ENCODE assay signal across 12 mouse cellular contexts in genomic region chr17:24507129-24507664, GRCm38 (mm10). TPM values are rescaled to one million over a fixed set of nuclear protein-coding genes. Genes with fewer than 3 reads are reported as not detected.
DNase-seq lines count a peak whose midpoint lies in the region; ATAC-seq and TF ChIP-seq lines count a peak whose summit lies in the region.
"Had no signal": no experiment of that assay in that cellular context is flagged by ENCODE, and none has a peak within 500 bp of the region (broad histone marks: within the 10 kb centered on the region; RNA-seq: fewer than 3 reads in every experiment).

No protein-coding gene starts in this region.

- ATAC-seq in liver, embryonic 11.5 days (replicated peaks; ENCODE audit: low FRiP score), result peak; percentile 29; the same call in 1 of the 2 replicates

- no peak overlapping the region for H3K27ac ChIP-seq in cerebellum, adult 2 months (ENCODE audit: insufficient read depth, low read length)
- H3K27ac ChIP-seq in layer of hippocampus, adult 2 months, result peak overlapping the region; percentile 85
- peak overlapping the region; percentile 17; the same call in 1 of the 2 replicates for H3K27ac ChIP-seq in cortical plate, adult 2 months (ENCODE audit: insufficient read depth, low read length)
- no peak overlapping the region for H3K27ac ChIP-seq in liver, embryonic 11.5 days (ENCODE audit: low read depth, low read length)
- H3K27ac ChIP-seq: heart, adult 2 months had no signal

- no peak overlapping the region for H3K4me3 ChIP-seq in cerebellum, adult 2 months (replicated peaks; ENCODE audit: insufficient read depth, low read depth, low read length)
- peak overlapping the region; percentile 36; the same call in 1 of the 2 replicates for H3K4me3 ChIP-seq in layer of hippocampus, adult 2 months
- no peak overlapping the region for H3K4me3 ChIP-seq in cortical plate, adult 2 months (ENCODE audit: insufficient read depth, low read length)
- H3K4me3 ChIP-seq in liver, embryonic 11.5 days (ENCODE audit: low read depth, low read length), result peak overlapping the region; percentile 30; the same call in 1 of the 2 replicates
- H3K4me3 ChIP-seq: heart, adult 2 months; limb, embryonic 15.5 days had no signal

- no peak overlapping the region for H3K9ac ChIP-seq in liver, embryonic 11.5 days (ENCODE audit: low read depth, low read length)
- H3K9ac ChIP-seq: limb, embryonic 15.5 days had no signal

- H3K4me2 ChIP-seq in liver, embryonic 11.5 days, result peak overlapping the region; percentile 56

- peak; percentile 35 to 44 for DNase-seq in cerebellum, postnatal 14 days
- DNase-seq in cerebellum, adult 2 months, result no peak
- DNase-seq in layer of hippocampus, adult 2 months (ENCODE audit: low spot score in 2 of 2), result no peak
- no peak for DNase-seq in layer of hippocampus, adult 18-20 months (ENCODE audit: low spot score in 2 of 2)
- no peak for DNase-seq in liver, embryonic 11.5 days (ENCODE audit: low spot score)
- DNase-seq in ovary, adult 18-20 months (ENCODE audit: low spot score), result no peak
- DNase-seq in left cerebral cortex, postnatal 36 days (ENCODE audit: low spot score in 2 of 2), result no peak
- DNase-seq: B cell, adult 2 months had no signal

- intact Hi-C loops in left cerebral cortex, postnatal 36 days (cut with DNase I), result no loop called here

- H3K36me3 ChIP-seq in liver, embryonic 11.5 days (ENCODE audit: control insufficient read depth, insufficient read depth, low read length), result peaks cover 27% of the 10 kb centered on the region

- peaks cover 19% of the 10 kb centered on the region for H3K4me1 ChIP-seq in cerebellum, adult 2 months (ENCODE audit: control insufficient read depth, insufficient read depth, low read length)
- H3K4me1 ChIP-seq in cortical plate, adult 2 months (ENCODE audit: control insufficient read depth, insufficient read depth, low read length), result peaks cover 3% of the 10 kb centered on the region; the same call in 1 of the 2 replicates
- peaks cover 10% of the 10 kb centered on the region for H3K4me1 ChIP-seq in liver, embryonic 11.5 days (replicated peaks; ENCODE audit: control insufficient read depth, insufficient read depth, low read length)

- no peaks in the 10 kb centered on the region for H3K27me3 ChIP-seq in cerebellum, adult 2 months (ENCODE audit: control insufficient read depth, insufficient read depth, low read length)
- H3K27me3 ChIP-seq in liver, embryonic 11.5 days (replicated peaks; ENCODE audit: control insufficient read depth, insufficient read depth, low read length), result no peaks in the 10 kb centered on the region
- H3K27me3 ChIP-seq: limb, embryonic 15.5 days had no signal

- WGBS in cerebellum, adult 2 months, result 31% methylated on average over 19 of the region's 19 CpGs
- WGBS in liver, embryonic 11.5 days, result 52% methylated on average over 17 of the region's 19 CpGs

- TF ChIP-seq CTCF in cerebellum, adult 2 months (IDR thresholded peaks at IDR 0.05; ENCODE audit: borderline replicate concordance, insufficient read depth, low read depth, low read length), result no peak
- TF ChIP-seq CTCF in layer of hippocampus, adult 2 months (conservative IDR thresholded peaks at IDR 0.05), result no peak
- no peak for TF ChIP-seq CTCF in cortical plate, adult 2 months (IDR thresholded peaks at IDR 0.05; ENCODE audit: extremely low read depth, insufficient read depth, low read length)

- H3K9me3 ChIP-seq in liver, embryonic 11.5 days (ENCODE audit: control insufficient read depth, low read length), result no peaks in the 10 kb centered on the region
- H3K9me3 ChIP-seq: limb, embryonic 15.5 days had no signal

- TF ChIP-seq POLR2A in cerebellum, adult 2 months (IDR thresholded peaks at IDR 0.05; ENCODE audit: borderline replicate concordance, insufficient read depth, low read length), result no peak
- no peak for TF ChIP-seq POLR2A in cortical plate, adult 2 months (IDR thresholded peaks at IDR 0.05; ENCODE audit: extremely low read depth, insufficient read depth, low read length)

RNA-seq across cellular contexts. Expression of gene Caskin1, which starts 18.8 kb away (rescaled TPM):
- polyA plus RNA-seq in cerebellum, adult 2 months (2012; rRNA removed), result 122 and 127 TPM in 2 replicates
- total RNA-seq in layer of hippocampus, adult 2 months (2021), result 100 to 1,000 TPM; 153 to 158 TPM
- 100 to 1,000 TPM; 153 to 157 TPM for total RNA-seq in layer of hippocampus, adult 18-20 months (2021)
- 106 and 109 TPM in 2 replicates for polyA plus RNA-seq in cortical plate, adult 2 months (2012; rRNA removed)
- 0.47 and 0.56 TPM in 2 replicates for polyA plus RNA-seq in liver, embryonic 11.5 days (2014; fragmentation: Nextera tagmentation; extraction: Ambion mirVana)
- total RNA-seq in left cerebral cortex, postnatal 36 days (2021), result 100 to 1,000 TPM; 110 to 140 TPM

RNA-seq across cellular contexts. Expression of gene Traf7, which starts 20.5 kb away (rescaled TPM):
- 197 and 198 TPM in 2 replicates for polyA plus RNA-seq in cerebellum, adult 2 months (2012; rRNA removed)
- total RNA-seq in layer of hippocampus, adult 2 months (2021), result 10 to 100 TPM; 87.9 to 95.5 TPM
- total RNA-seq in layer of hippocampus, adult 18-20 months (2021), result 10 to 100 TPM; 79.3 to 84.6 TPM
- 176 and 187 TPM in 2 replicates for polyA plus RNA-seq in cortical plate, adult 2 months (2012; rRNA removed)
- polyA plus RNA-seq in liver, embryonic 11.5 days (2014; fragmentation: Nextera tagmentation; extraction: Ambion mirVana), result 81.0 and 90.7 TPM in 2 replicates
- total RNA-seq in left cerebral cortex, postnatal 36 days (2021), result 10 to 100 TPM; 69.6 to 95.6 TPM

RNA-seq across cellular contexts. Expression of gene Rab26, which starts 26.8 kb away (rescaled TPM):
- polyA plus RNA-seq in cerebellum, adult 2 months (2012; rRNA removed), result 21.7 and 22.6 TPM in 2 replicates
- 10 to 100 TPM; 78.2 to 82.2 TPM for total RNA-seq in layer of hippocampus, adult 2 months (2021)
- total RNA-seq in layer of hippocampus, adult 18-20 months (2021), result 10 to 100 TPM; 69.7 to 75.6 TPM
- 97.3 and 102 TPM in 2 replicates for polyA plus RNA-seq in cortical plate, adult 2 months (2012; rRNA removed)
- polyA plus RNA-seq in liver, embryonic 11.5 days (2014; fragmentation: Nextera tagmentation; extraction: Ambion mirVana), result 2.0 and 2.4 TPM in 2 replicates
- 10 to 100 TPM; 51.0 to 51.3 TPM for total RNA-seq in left cerebral cortex, postnatal 36 days (2021)

RNA-seq across cellular contexts. Expression of gene Mlst8, which starts 28.3 kb away (rescaled TPM):
- polyA plus RNA-seq in cerebellum, adult 2 months (2012; rRNA removed), result 55.9 and 63.5 TPM in 2 replicates
- total RNA-seq in layer of hippocampus, adult 2 months (2021), result 10 to 100 TPM; 36.0 to 44.9 TPM
- total RNA-seq in layer of hippocampus, adult 18-20 months (2021), result 10 to 100 TPM; 42.5 to 42.9 TPM
- 37.0 and 39.1 TPM in 2 replicates for polyA plus RNA-seq in cortical plate, adult 2 months (2012; rRNA removed)
- 22.3 TPM in 2 replicates for polyA plus RNA-seq in liver, embryonic 11.5 days (2014; fragmentation: Nextera tagmentation; extraction: Ambion mirVana)
- total RNA-seq in left cerebral cortex, postnatal 36 days (2021), result 10 to 100 TPM; 35.1 to 35.8 TPM

RNA-seq across cellular contexts. Expression of gene Bricd5, which starts 33.5 kb away (rescaled TPM):
- 2.3 TPM in 2 replicates for polyA plus RNA-seq in cerebellum, adult 2 months (2012; rRNA removed)
- total RNA-seq in layer of hippocampus, adult 2 months (2021), result 1 to 10 TPM; 2.0 to 2.3 TPM
- 1 to 10 TPM; 2.0 to 2.8 TPM for total RNA-seq in layer of hippocampus, adult 18-20 months (2021)
- 1.1 and 1.4 TPM in 2 replicates for polyA plus RNA-seq in cortical plate, adult 2 months (2012; rRNA removed)
- polyA plus RNA-seq in liver, embryonic 11.5 days (2014; fragmentation: Nextera tagmentation; extraction: Ambion mirVana), result 0.25 and 0.26 TPM in 2 replicates
- total RNA-seq in left cerebral cortex, postnatal 36 days (2021), result 1 to 10 TPM in 1 of 2 experiments, under 1 TPM in 1; 0.86 to 1.1 TPM
- total RNA-seq: heart, adult 2 months had no signal
- polyA plus RNA-seq: embryonic facial prominence, embryonic 11.5 days; heart, adult 2 months; limb, embryonic 15.5 days had no signal

Comparison
In these comparisons a context has a peak if more than half of its experiments do, and no peak if none do; other contexts are left out.
1. DNase-seq: peak in cerebellum, postnatal 14 days (2 of 2); none in cerebellum, adult 2 months (0 of 2), layer of hippocampus, adult 2 months (0 of 2), layer of hippocampus, adult 18-20 months (0 of 2), liver, embryonic 11.5 days (single experiment), ovary, adult 18-20 months (single experiment) and left cerebral cortex, postnatal 36 days (0 of 2).
2. H3K27ac ChIP-seq: peak in layer of hippocampus, adult 2 months (single experiment) and cortical plate, adult 2 months (single experiment); none in cerebellum, adult 2 months (single experiment) and liver, embryonic 11.5 days (single experiment).
3. H3K4me3 ChIP-seq: peak in layer of hippocampus, adult 2 months (single experiment) and liver, embryonic 11.5 days (single experiment); none in cerebellum, adult 2 months (single experiment) and cortical plate, adult 2 months (single experiment).